Mouse (Mus musculus) testis, postnatal 10 days (tissue): Measurements from ENCODE around the gene Acr.

Experiments
- DNase-seq: peaks from one replicate; pipeline ENCODE4 v3.0.0; 2021; ENCODE audit warnings: low spot score

Acr gene

DNA sequence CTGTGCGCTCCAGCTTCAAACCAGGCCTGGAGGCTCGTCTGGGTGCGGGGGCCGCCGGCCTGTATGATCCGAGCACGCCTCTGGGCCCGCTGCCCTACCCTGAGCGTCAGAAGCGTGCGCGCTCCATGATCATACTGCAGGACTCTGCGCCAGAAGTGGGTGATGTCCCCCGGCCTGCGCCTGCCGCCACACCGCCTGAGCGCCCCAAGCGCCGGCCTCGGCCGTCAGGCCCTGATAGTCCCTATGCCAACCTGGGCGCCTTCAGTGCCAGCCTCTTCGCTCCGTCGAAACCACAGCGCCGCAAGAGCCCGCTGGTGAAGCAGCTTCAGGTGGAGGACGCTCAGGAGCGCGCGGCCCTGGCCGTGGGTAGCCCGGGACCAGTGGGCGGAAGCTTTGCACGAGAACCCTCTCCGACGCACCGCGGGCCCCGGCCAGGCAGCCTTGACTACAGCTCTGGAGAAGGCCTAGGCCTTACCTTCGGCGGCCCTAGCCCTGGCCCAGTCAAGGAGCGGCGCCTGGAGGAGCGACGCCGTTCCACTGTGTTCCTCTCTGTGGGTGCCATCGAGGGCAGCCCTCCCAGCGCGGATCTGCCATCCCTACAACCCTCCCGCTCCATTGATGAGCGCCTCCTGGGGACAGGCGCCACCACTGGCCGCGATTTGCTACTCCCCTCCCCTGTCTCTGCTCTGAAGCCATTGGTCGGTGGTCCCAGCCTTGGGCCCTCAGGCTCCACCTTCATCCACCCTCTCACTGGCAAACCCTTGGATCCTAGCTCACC is 20.1 kb upstream of the Acr start:
- DNase-seq: no peak

GRCm38 (mm10) chr15:89548837-89549236 is 19.3 kb upstream of the Acr start:
- DNase-seq: peak; percentile 68

DNA sequence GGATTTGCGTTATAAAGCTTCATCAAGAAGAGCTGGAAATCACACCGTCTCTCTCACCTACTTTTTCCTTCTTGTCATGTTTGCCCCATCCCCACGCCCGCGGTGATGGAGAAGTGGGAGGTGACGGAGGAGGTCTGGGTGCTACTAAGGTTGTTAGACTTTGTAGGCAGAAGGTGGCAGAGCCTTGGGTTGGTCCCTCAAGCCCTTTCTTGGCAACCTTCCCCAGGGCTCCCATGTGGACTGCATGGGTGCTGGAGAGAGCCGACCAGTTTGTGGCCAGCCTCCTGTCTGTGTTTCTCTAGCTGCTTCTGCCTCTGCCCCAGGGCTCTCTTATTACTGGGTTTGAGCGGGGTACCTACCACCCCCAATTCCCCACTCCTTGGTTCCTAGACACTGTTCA is 17.6 kb upstream of the Acr start:
- DNase-seq: no peak

DNA sequence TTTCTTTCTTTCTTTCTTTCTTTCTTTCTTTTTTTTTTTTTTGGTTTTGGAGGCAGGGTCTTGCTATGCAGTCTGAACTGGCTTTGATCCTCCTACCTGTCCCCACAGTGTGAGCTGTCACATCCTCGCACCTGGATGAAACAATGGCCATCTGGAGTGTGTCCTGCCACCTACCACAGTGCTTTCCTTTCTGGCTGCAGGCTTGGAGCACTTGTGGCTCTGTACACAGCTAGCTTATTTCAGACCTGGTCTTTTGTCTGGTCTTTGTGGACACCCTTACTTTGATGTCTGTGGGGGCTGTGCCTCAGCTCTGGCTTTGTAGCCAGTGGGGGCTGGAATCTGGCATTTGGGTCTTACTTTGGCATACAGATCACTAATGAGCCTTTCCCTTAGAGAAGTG is 16.4 kb upstream of the Acr start:
- no peak for DNase-seq

DNA sequence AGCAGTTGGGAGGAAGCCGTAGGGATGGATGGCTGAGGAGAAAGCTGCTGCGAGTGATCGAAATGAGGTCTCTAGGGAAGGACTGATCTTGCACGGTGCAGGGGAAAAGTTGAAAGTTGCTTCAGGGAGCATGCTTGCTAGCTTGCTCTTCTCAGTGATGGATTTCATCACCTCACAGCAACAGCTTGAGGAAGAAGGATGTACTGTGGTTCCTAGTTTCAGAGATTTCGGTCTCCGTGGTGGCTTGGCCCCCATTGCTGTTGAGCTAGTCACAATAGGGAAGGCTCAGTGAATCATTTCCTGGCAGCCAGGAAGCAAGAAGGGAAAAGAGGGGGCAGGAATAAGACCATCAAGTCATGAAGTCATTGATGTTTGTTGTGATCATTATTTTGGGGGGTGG is 12.5 kb upstream of the Acr start:
- DNase-seq: no peak

DNA sequence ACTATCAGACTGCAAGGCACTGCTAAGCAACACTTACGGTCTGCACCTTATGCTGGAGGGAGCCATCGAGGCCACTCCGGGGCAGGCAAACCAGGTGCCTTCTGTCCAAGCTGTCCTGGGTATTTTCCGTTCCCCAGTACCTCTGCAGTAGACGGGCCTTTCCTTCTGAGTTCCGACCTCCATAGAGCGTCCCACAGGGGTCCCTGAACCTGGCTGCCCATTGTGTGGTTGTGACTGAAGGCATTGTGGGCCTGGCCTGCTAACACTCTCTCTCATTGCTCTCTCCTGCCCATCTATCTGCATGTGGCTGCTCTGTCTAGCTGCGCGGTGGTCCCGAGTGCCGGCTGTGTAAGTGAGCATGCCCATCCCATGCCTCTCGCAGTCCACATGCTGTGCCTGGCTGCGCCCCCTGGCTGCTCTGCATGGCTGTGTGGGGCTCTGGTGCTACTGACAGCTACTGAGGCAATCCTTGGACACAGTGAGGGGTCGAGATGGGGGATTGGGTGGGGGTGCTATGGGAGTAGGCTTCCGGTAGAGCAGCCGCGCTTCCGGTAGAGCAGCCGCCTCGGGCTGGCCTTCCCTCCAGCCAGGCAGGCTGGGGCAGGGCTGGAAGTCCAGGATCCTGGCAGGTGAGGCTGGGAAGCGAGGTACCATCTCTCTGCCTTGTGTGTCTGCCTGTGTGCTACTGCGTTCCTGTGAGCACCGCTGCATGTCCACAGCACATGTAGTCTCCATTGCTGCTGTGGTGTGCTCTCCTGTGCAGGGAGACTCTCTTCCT is 11.5 kb upstream of the Acr start:
- no peak for DNase-seq

DNA sequence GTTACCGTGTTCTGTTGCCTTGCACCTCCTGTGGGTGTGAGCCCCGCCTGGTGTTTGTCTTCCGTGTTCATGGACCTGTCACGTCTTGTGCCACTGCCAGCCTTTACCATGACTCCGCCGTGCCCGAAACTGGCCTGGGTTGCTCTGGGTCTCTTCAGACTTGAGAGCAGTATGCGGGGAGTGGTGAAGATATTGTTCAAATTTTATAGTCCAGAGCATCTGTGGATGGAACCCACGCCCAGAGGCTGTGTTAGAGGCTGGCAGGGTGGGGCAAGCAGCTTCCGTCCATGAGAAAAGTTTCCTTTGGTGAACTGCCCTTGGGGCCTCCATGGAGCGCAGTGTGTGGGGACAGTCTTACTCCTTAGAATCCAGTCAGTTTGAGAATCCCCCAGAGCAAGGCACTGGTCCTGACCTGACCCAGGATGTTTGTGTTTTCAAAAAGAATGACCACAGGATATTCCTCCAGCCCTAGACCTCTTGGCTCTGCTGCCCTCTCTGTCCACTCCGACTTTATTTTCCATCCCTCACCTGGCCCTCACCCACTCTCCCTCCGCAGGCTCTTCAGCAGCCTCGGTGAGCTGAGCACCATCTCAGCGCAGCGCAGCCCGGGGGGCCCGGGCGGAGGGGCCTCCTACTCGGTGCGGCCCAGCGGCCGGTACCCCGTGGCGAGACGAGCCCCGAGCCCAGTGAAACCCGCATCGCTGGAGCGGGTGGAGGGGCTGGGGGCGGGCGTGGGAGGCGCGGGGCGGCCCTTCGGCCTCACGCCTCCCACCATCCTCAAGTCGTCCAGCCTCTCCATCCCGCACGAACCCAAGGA is 10.7 kb upstream of the Acr start:
- DNase-seq: no peak

DNA sequence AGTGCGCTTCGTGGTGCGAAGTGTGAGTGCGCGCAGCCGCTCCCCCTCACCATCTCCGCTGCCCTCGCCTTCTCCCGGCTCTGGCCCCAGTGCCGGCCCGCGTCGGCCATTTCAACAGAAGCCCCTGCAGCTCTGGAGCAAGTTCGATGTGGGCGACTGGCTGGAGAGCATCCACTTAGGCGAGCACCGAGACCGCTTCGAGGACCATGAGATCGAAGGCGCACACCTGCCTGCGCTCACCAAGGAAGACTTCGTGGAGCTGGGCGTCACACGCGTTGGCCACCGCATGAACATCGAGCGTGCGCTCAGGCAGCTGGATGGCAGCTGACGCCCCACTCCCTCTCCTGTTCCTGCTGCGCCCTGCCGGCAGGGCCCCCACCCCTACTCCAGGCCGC is 10.1 kb upstream of the Acr start:
- DNase-seq: no peak

DNA sequence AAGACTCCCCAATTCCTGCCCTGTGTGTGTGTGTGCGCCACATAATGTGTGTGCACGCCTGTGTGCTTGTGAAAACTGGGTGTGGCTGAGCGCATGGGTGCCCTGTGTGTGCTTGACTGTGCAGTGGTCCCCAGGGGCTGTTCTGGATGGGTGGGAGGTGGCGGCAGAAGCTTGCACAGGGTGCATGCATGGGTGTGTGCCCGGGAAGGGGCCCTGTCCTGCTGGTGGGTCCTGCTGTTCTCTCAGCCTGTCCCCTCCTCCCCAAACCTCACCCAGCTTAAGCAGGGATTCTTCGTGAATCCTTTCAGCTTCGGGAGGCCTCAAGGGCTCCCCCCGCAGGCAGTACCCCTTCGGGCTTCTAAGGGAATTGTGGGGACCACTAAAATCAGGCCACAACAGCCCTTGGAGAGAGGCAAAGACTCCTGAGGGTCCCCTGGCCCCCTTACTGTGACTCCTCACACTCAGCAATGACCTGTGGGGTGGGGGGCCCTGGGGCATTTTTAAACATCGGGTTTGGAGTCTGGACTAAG is 8.9 kb upstream of the Acr start:
- DNase-seq: no peak

- no peak for DNase-seq
Measured at GRCm38 (mm10) chr15:89572147-89572546, 4.0 kb downstream of the Acr start.

DNA sequence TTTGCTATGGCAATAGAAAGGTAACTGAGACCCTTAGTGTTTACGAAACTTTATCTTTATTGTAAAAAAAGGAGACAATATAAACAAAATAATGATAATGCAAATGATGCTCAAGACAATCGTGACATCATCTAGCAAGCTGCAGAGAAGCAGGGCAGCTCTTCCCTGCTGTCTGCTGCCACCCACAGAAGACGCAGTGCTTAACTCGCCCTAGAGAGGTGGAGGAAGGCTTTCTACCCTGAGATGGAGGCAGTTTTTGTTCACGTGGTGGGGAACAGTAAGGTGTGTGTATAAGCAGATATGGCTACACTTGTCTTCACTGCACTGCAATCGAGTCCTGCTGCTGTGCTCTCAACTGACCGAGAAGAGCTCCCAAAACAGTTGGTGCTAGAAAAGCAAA is 14.4 kb downstream of the Acr start:
- peak; percentile 7 for DNase-seq

DNA sequence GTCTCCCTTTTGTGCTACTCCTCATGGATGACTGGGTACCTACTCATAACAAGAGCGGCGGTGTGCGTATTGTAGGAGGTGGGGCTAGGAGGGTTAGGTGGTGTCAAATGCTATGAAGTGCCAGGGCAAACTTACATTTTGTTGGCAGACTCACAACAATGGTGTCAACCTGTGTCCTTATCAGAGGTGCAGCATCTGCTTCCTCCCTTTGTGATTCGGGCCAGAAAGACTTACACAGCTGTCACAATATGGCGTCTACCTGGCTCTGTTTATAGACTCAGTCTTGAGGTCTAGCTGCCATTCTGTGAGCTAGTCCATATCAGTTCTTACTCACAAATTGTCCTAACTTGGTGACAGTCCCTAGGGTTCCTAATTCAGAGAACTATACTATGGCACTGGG is 17.0 kb downstream of the Acr start:
- DNase-seq: no peak

DNA sequence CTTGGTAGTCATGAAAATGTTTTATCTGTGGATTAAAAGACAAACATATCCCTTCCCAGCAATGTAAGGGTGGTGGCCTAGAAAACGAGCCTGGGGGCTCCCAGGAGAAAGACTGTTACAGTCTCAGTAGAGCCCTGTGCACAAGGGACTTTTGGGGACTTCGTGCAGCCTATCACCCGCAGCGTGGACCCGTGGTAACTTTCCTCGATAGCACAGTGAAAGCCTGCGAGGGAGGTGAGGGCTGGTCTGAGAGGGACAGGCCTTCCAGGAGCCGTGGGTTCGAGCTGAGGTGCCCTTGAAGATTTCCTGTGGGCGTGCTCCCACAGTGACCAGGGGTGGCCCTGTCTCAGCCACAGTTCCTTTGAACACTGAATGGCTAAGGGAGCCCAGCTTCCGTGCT is 17.5 kb downstream of the Acr start:
- DNase-seq: peak; percentile 33

- no peak for DNase-seq
Measured at GRCm38 (mm10) chr15:89589146-89589545, 21.0 kb downstream of the Acr start.

- no peak for DNase-seq
Measured at GRCm38 (mm10) chr15:89591317-89591716, 23.2 kb downstream of the Acr start.

DNA sequence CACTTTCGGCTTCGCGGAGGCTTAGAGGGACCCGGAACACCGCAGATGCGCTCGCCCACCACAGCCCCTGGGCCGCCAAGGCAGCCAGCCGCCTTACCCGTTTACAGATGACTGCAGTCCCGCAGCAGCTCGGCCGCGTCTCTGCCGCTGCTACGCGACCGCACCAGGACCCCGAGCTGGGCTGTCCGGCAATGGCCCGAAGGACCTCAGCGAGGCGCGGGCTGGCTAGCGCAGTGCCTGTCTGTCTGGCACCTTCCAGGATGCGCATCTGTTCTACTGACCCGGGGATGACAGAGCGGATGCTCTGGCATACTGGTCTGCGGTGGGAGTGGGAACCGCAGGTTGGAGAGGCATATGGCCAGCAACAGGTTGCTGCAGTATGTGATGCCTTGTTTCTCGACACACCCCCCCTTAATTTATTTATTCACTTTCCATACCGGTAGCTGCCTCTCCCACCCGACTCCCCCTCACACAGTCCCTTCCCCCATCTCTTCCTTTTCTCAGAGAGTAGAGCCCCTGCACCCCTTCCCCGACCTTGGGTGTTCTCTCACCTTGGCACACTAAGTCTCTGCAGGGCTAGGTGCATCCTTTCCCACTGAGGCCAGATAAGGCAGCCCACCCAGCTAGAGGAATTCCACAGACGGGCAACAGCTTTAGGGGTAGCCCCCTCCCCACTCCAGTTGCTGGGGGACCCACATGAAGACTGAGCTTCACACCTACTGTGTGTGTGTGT is 23.8 kb downstream of the Acr start, which contains the start of gene Rabl2:
TSS of gene Rabl2 (minus strand) at position 201 of the 733 bp plus-strand sequence.
- peak; percentile 92 for DNase-seq

- DNase-seq: peak; percentile 40
Measured at GRCm38 (mm10) chr15:89592548-89592947, 24.4 kb downstream of the Acr start.

DNA sequence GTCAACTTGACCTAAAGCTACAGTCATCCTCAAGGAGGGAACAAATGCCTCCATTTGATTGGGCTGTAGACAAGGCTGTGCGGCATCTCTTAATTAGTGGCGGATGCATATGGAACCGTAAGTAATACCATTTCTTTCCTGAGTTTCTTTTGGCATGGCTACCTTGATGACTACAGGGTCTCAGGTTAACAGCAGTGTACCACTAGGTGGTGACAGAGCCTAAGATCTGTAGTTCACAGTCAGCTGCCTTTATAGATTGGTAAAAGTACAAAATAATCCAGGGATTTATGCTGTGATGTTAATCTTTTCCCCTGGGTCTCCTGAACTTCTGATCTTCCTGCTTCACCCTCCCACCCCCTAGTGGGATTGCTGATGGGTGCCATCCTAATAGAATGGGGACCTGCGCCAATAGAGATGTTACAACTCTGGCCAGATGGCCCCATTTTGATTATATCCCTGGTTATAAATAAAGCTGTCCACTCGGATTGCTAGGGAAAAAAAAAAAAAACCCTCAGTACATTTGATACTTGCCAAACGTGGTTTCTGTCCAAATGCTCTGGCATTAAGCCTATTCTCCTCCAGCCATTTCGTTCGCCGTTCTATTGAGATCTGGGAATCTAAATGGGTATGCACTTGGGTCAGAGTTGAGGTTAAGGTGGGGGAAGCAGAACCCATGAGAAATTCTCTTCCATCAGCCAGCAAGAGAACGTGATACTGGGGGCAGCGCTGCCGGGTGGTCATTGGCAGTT is 37.9 kb downstream of the Acr start:
- no peak for DNase-seq

DNA sequence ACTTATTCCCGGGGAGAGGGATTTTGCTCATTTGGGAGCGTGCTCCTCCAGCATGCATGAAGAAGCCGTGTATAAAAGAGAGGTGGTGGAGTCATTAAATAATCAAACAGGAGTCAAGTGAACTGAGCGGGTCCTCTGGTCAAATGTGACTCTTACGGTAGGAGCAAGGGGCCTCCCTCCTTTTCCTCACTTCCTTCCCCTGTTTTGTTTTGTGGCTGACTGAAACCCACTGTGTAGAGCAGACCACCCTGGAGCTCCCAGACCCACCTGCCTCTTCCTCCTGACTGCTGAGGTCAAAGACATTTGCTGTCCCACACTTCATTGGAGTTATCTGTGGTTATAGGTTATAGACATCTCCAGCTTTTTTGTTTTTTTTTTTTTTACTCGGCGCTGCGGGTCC is 39.4 kb downstream of the Acr start:
- DNase-seq: no peak

DNA sequence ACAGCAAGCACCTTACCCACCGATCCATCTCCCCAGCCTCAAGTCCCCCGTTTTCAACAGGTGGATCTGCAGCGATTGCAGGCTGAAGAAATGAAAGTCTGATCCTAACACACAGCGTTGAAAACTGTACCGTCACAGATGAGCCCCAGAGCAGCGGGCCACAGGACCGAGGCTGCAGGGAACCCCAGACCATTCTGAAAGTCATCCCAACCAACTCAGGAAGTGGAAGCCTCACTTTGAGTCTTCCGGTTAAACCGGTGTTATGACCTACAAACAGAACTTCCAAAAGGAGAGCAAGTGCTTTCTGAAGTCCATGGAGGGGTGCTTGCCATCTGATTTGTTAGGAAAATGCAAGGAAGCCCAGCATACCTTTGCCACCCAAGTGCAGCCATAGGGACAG is 39.8 kb downstream of the Acr start:
- DNase-seq: no peak
